Mouse (Mus musculus): ENCODE measurements around the gene St14.
"Not testable (repeated sequence)": the region's sequence is repeated elsewhere in the genome, so short reads cannot be mapped to it uniquely, and the experiment has no call there.

Gene St14

GRCm38 (mm10) chr9:31131205-31131968, at the start of gene St14:
TSS of gene St14 (minus strand) at chr9:31131853.
- peak; percentile 49; the same call in 1 of the 2 replicates for ATAC-seq (ENCODE audit: insufficient number of reproducible peaks, low FRiP score, low TSS enrichment)

- no peak for ATAC-seq (ENCODE audit: insufficient number of reproducible peaks, low FRiP score, low TSS enrichment)
These were observed 46.0 kb upstream of the St14 start for GRCm38 (mm10) chr9:31177692-31178091.

- peak; percentile 45; the same call in 1 of the 2 replicates for ATAC-seq (ENCODE audit: insufficient number of reproducible peaks, low FRiP score, low TSS enrichment)
These were observed 44.9 kb upstream of the St14 start for GRCm38 (mm10) chr9:31176379-31177130.

- 0 out of 2 replicates have a peak, but pooled peaks have one; percentile 26 for ATAC-seq (ENCODE audit: insufficient number of reproducible peaks, low FRiP score, low TSS enrichment)
These were observed 44.3 kb upstream of the St14 start for GRCm38 (mm10) chr9:31175978-31176377.

GRCm38 (mm10) chr9:31175346-31175745, 43.7 kb upstream of the St14 start:
- no peak for ATAC-seq (ENCODE audit: insufficient number of reproducible peaks, low FRiP score, low TSS enrichment)

- no peak for ATAC-seq (ENCODE audit: insufficient number of reproducible peaks, low FRiP score, low TSS enrichment)
These were observed 36.9 kb upstream of the St14 start for GRCm38 (mm10) chr9:31168356-31169093.

- ATAC-seq (ENCODE audit: insufficient number of reproducible peaks, low FRiP score, low TSS enrichment) = no peak
These were observed 35.7 kb upstream of the St14 start for GRCm38 (mm10) chr9:31167305-31167704.

- not testable (repeated sequence) for ATAC-seq (ENCODE audit: insufficient number of reproducible peaks, low FRiP score, low TSS enrichment)
These were observed 33.9 kb upstream of the St14 start for GRCm38 (mm10) chr9:31165505-31165904.

GRCm38 (mm10) chr9:31163327-31163726, 31.7 kb upstream of the St14 start:
- no peak for ATAC-seq (ENCODE audit: insufficient number of reproducible peaks, low FRiP score, low TSS enrichment)

- ATAC-seq (ENCODE audit: insufficient number of reproducible peaks, low FRiP score, low TSS enrichment) = no peak
These were observed 31.3 kb upstream of the St14 start for GRCm38 (mm10) chr9:31162911-31163310.

GRCm38 (mm10) chr9:31159910-31160309, 28.3 kb upstream of the St14 start:
- no peak for ATAC-seq (ENCODE audit: insufficient number of reproducible peaks, low FRiP score, low TSS enrichment)

- ATAC-seq (ENCODE audit: insufficient number of reproducible peaks, low FRiP score, low TSS enrichment) = no peak
These were observed 24.9 kb upstream of the St14 start for GRCm38 (mm10) chr9:31156594-31156993.

GRCm38 (mm10) chr9:31151050-31151449, 19.4 kb upstream of the St14 start:
- no peak for ATAC-seq (ENCODE audit: insufficient number of reproducible peaks, low FRiP score, low TSS enrichment)

GRCm38 (mm10) chr9:31148135-31148534, 16.5 kb upstream of the St14 start:
- ATAC-seq (ENCODE audit: insufficient number of reproducible peaks, low FRiP score, low TSS enrichment) = no peak

- ATAC-seq (ENCODE audit: insufficient number of reproducible peaks, low FRiP score, low TSS enrichment) = no peak
These were observed 13.7 kb upstream of the St14 start for GRCm38 (mm10) chr9:31145272-31145925.

GRCm38 (mm10) chr9:31142924-31143323, 11.3 kb upstream of the St14 start:
- ATAC-seq (ENCODE audit: insufficient number of reproducible peaks, low FRiP score, low TSS enrichment) = no peak

- no peak for ATAC-seq (ENCODE audit: insufficient number of reproducible peaks, low FRiP score, low TSS enrichment)
These were observed 1.5 kb upstream of the St14 start for GRCm38 (mm10) chr9:31133131-31133530.

- ATAC-seq (ENCODE audit: insufficient number of reproducible peaks, low FRiP score, low TSS enrichment) = no peak
These were observed 1.1 kb downstream of the St14 start for GRCm38 (mm10) chr9:31130357-31131204.

GRCm38 (mm10) chr9:31129956-31130355, 1.7 kb downstream of the St14 start:
- ATAC-seq (ENCODE audit: insufficient number of reproducible peaks, low FRiP score, low TSS enrichment) = no peak
